Mouse (Mus musculus) lung, embryonic 15.5 days (tissue): ENCODE data around the gene Stfa2l1. TPM values are rescaled to one million over a fixed set of nuclear protein-coding genes. Genes with fewer than 3 reads are reported as not detected.
"Not testable (repeated sequence)": the region's sequence is repeated elsewhere in the genome, so short reads cannot be mapped to it uniquely, and the experiment has no call there.

Source experiments
- ATAC-seq: fragments of 200-750 bp; cut with Nextera tagmentation; 2 replicates; pipeline ENCODE4 v1.8.0; 2017; ENCODE audit warnings: moderate number of reproducible peaks, borderline replicate concordance; ENCODE audit not compliant: low FRiP score, low TSS enrichment; ENCODE audit errors: extremely low read depth
- H3K27ac ChIP-seq: fragments of 300-500 bp; sonication (generic); 2 replicates; pipeline ENCODE4 v1.5.1; 2015; ENCODE audit warnings: moderate library complexity, mild to moderate bottlenecking, inconsistent platforms
- H3K27me3 ChIP-seq: fragments of 300-500 bp; sonication (generic); 2 replicates; pipeline ENCODE4 v1.6.1; 2015; ENCODE audit warnings: inconsistent platforms
- H3K36me3 ChIP-seq: fragments of 300-500 bp; sonication (generic); 2 replicates; pipeline ENCODE4 v1.6.1; 2015; ENCODE audit warnings: inconsistent platforms
- H3K4me1 ChIP-seq: fragments of 300-500 bp; sonication (generic); 2 replicates; pipeline ENCODE4 v1.6.1; 2015; ENCODE audit warnings: inconsistent platforms
- H3K4me2 ChIP-seq: fragments of 300-500 bp; sonication (generic); 2 replicates; pipeline ENCODE4 v1.6.1; 2015; ENCODE audit warnings: inconsistent platforms, mild to moderate bottlenecking, moderate library complexity
- H3K4me3 ChIP-seq: fragments of 300-500 bp; sonication (generic); 2 replicates; pipeline ENCODE4 v1.5.1; 2015; ENCODE audit warnings: mild to moderate bottlenecking, inconsistent platforms
- H3K9ac ChIP-seq: fragments of 300-500 bp; sonication (generic); 2 replicates; pipeline ENCODE4 v1.6.1; 2015; ENCODE audit warnings: inconsistent platforms
- H3K9me3 ChIP-seq: fragments of 300-500 bp; sonication (generic); 2 replicates; pipeline ENCODE4 v1.6.1; 2016; ENCODE audit warnings: inconsistent platforms
- WGBS: fragments of 180-500 bp; shearing (Covaris S2); methylation state at CpG from one replicate; pipeline ENCODE4 v1.1.7; 2015; 5-methylcytosine and 5-hydroxymethylcytosine counted together
- polyA plus RNA-seq: library from polyadenylated mRNA; unstranded; fragments of >200 nt; fragmentation: Nextera tagmentation; extraction: Ambion mirVana; gene quantifications from 2 replicates; pipeline ENCODE4 v1.2.1, GENCODE M21; 2015

The Stfa2l1 gene
- polyA plus RNA-seq = 0.56 and 0.91 TPM in 2 replicates

DNA sequence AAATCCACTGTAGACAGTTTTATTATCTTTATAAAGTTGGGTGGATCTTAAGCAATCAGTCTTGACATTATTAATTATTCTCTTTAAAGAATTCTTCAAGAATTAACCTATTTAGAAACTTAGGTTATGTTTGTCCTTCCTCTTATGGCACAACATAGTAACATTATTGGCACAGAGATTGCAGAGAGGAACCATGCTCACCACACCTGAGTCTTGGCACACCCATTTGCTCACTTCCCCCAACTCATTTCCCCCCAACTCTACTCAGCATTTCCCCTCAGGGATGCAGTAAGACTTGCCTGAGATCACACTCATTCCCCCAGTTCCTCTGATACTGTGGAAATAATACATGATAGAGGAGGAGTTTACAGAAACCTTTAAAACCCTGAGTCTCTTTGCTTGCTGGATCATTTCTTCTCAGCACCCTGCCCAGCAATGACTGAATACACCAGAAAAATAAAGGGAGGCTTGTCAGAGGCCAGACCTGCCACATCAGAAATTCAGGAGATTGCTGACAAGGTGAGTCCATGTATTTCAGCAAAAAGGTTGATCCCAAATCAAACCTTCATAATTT lies at the start of gene Stfa2l1:
Gene Stfa2l1 (plus strand): TSS at position 410 of the 574 bp plus-strand sequence.
- H3K4me2 ChIP-seq = no peak within 1 kb of the TSS
- no peak within 1 kb of the TSS for H3K27ac ChIP-seq
- no peaks in the 10 kb centered on the region for H3K4me1 ChIP-seq
- no peaks in the 10 kb centered on the region for H3K9me3 ChIP-seq
- H3K4me3 ChIP-seq = no peak within 1 kb of the TSS
- H3K36me3 ChIP-seq = no peaks in the 10 kb centered on the region
- H3K27me3 ChIP-seq = no peaks in the 10 kb centered on the region
- no peak for ATAC-seq
- no peak within 1 kb of the TSS for H3K9ac ChIP-seq

GRCm38 (mm10) chr16:36111486-36111885 lies 45.1 kb upstream of the Stfa2l1 start:
- not testable (repeated sequence) for ATAC-seq, H3K4me2 ChIP-seq, H3K4me1 ChIP-seq

DNA sequence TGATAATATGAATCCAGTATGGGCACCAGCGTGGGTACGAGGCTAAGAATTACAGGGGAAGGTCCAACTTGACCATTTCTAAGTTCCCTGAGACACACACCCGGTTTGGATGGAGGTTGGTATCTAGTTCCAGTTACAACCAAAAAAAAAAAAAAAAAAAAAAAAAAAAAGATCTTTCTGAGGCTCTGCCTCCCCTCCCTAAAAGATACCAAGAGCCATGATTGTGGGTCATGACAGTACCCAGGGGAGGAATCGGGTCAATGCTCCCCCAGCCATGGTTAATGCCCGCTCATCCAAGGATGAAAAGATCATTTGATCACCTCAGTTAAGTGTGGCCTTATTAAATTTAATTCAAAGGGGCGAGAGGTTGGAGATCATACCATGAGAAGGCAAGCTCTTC lies 40.9 kb upstream of the Stfa2l1 start:
- not testable (repeated sequence) for H3K36me3 ChIP-seq, H3K27ac ChIP-seq, H3K9ac ChIP-seq, H3K4me3 ChIP-seq, H3K4me1 ChIP-seq, H3K4me2 ChIP-seq, H3K9me3 ChIP-seq, ATAC-seq, H3K27me3 ChIP-seq
- 83% methylated on average over 6 of the region's 6 CpGs for WGBS

More at GRCm38 (mm10) chr16:36111486-36111885, 45.1 kb upstream of the Stfa2l1 start:
- H3K4me3 ChIP-seq, H3K27me3 ChIP-seq, H3K36me3 ChIP-seq, H3K27ac ChIP-seq, H3K9ac ChIP-seq, H3K9me3 ChIP-seq: not testable (repeated sequence)

- Histone ChIP-seq H3K36me3 (no peaks in the 10 kb centered on the region), H3K27ac (no peak overlapping the region), H3K27me3 (no peaks in the 10 kb centered on the region), H3K4me3 (no peak overlapping the region), H3K9me3 (no peaks in the 10 kb centered on the region), H3K4me2 (no peak overlapping the region), H3K4me1 (no peaks in the 10 kb centered on the region), H3K9ac (no peak overlapping the region)
- WGBS = 75% methylated on average over 7 of the region's 7 CpGs
- ATAC-seq = no peak
These were observed 28.5 kb upstream of the Stfa2l1 start for GRCm38 (mm10) chr16:36128092-36128491.

GRCm38 (mm10) chr16:36131141-36131540 lies 25.5 kb upstream of the Stfa2l1 start, which contains the start of gene Csta1:
Csta1 (minus strand) TSS chr16:36131241.
- Histone ChIP-seq H3K36me3 (no peaks in the 10 kb centered on the region), H3K4me2 (no peak within 1 kb of the TSS), H3K9ac (no peak within 1 kb of the TSS), H3K4me1 (no peaks in the 10 kb centered on the region), H3K9me3 (no peaks in the 10 kb centered on the region), H3K4me3 (no peak within 1 kb of the TSS), H3K27me3 (no peaks in the 10 kb centered on the region), H3K27ac (no peak within 1 kb of the TSS)
- ATAC-seq = no peak
- 71% methylated on average over 1 of the region's 1 CpGs for WGBS

GRCm38 (mm10) chr16:36138201-36138600 lies 18.4 kb upstream of the Stfa2l1 start:
- no peak for ATAC-seq
- 59% methylated on average over 2 of the region's 2 CpGs for WGBS
- no peak overlapping the region for H3K4me2 ChIP-seq

GRCm38 (mm10) chr16:36167841-36168240 lies 11.2 kb downstream of the Stfa2l1 start:
- not testable (repeated sequence) for H3K4me3 ChIP-seq, H3K9me3 ChIP-seq, H3K4me1 ChIP-seq, H3K36me3 ChIP-seq, H3K27ac ChIP-seq, H3K27me3 ChIP-seq, ATAC-seq, H3K9ac ChIP-seq, H3K4me2 ChIP-seq
- WGBS = 88% methylated on average over 9 of the region's 10 CpGs

More at GRCm38 (mm10) chr16:36138201-36138600, 18.4 kb upstream of the Stfa2l1 start:
- no peaks in the 10 kb centered on the region for H3K9me3 ChIP-seq
- no peak overlapping the region for H3K9ac ChIP-seq
- no peak overlapping the region for H3K4me3 ChIP-seq
- H3K27me3 ChIP-seq = no peaks in the 10 kb centered on the region
- H3K36me3 ChIP-seq = no peaks in the 10 kb centered on the region
- H3K27ac ChIP-seq = no peak overlapping the region
- H3K4me1 ChIP-seq = no peaks in the 10 kb centered on the region

DNA sequence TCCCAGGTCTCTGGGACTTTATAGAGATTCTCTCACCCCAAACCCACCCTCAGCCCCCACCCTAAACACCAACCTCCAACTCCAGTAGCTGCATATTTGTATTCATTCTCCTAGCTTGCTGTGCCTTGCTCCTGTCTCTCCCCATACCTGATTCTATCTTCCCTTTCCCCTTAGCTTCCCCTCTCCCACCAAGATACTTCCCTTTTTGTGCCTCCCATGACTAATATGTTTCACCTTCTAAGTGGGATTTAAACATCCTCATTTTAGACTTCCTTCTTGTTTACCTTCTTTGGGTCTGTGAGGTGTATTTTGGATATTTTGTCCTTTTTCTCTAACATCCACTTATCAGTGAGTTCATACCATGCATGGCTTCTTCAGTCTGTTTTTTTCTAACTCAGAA lies 19.5 kb downstream of the Stfa2l1 start:
- H3K27me3 ChIP-seq = no peaks in the 10 kb centered on the region
- H3K4me2 ChIP-seq = no peak overlapping the region
- no peaks in the 10 kb centered on the region for H3K9me3 ChIP-seq
- H3K4me3 ChIP-seq = no peak overlapping the region
- H3K4me1 ChIP-seq = no peaks in the 10 kb centered on the region
- H3K36me3 ChIP-seq = no peaks in the 10 kb centered on the region
- no peak overlapping the region for H3K9ac ChIP-seq
- no peak overlapping the region for H3K27ac ChIP-seq
- ATAC-seq = no peak

GRCm38 (mm10) chr16:36179910-36180309 lies 23.3 kb downstream of the Stfa2l1 start:
- no peaks in the 10 kb centered on the region for H3K9me3 ChIP-seq
- ATAC-seq = no peak
- H3K4me2 ChIP-seq = no peak overlapping the region
- no peaks in the 10 kb centered on the region for H3K27me3 ChIP-seq
- H3K36me3 ChIP-seq = no peaks in the 10 kb centered on the region
- H3K4me1 ChIP-seq = no peaks in the 10 kb centered on the region
- no peak overlapping the region for H3K27ac ChIP-seq
- 78% methylated on average over 2 of the region's 2 CpGs for WGBS
- H3K9ac ChIP-seq = no peak overlapping the region
- no peak overlapping the region for H3K4me3 ChIP-seq

- WGBS = 71% methylated on average over 4 of the region's 4 CpGs
- H3K9me3 ChIP-seq, ATAC-seq, H3K9ac ChIP-seq, H3K27me3 ChIP-seq, H3K4me2 ChIP-seq, H3K4me3 ChIP-seq, H3K36me3 ChIP-seq, H3K27ac ChIP-seq, H3K4me1 ChIP-seq: not testable (repeated sequence)
These were observed 27.3 kb downstream of the Stfa2l1 start, which contains the start of gene Gm5483 for GRCm38 (mm10) chr16:36183912-36184311. Gm5483 (plus strand) TSS chr16:36184212.

DNA sequence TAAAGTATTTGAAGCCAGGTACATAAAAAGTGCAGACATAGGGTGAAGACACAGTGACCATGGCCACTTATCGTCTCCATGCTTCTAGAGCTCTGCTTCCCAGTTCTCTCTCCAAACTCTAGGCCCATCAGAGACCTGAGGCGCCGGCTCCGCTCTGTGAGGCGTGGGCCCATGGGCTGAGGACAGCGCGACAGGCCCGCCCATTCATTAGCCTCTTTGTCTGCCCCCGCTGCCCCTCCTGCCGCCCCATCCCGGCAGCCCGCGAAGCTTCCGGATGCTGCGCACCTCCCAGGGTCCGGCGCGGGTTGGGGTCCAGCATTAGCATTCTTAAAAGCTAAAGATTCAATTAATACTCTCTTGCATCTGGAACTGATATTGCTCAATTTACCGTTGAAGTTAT lies 42.6 kb downstream of the Stfa2l1 start:
- no peak for ATAC-seq
- no peak overlapping the region for H3K4me2 ChIP-seq
- H3K27ac ChIP-seq = no peak overlapping the region
- no peak overlapping the region for H3K4me3 ChIP-seq
- no peaks in the 10 kb centered on the region for H3K9me3 ChIP-seq
- no peak overlapping the region for H3K9ac ChIP-seq
- WGBS = 51% methylated on average over 19 of the region's 19 CpGs
- H3K27me3 ChIP-seq = no peaks in the 10 kb centered on the region
- no peaks in the 10 kb centered on the region for H3K4me1 ChIP-seq
- H3K36me3 ChIP-seq = no peaks in the 10 kb centered on the region

- Histone ChIP-seq H3K36me3 (no peaks in the 10 kb centered on the region), H3K4me2 (no peak overlapping the region), H3K4me1 (no peaks in the 10 kb centered on the region), H3K4me3 (no peak overlapping the region), H3K27ac (no peak overlapping the region), H3K27me3 (no peaks in the 10 kb centered on the region), H3K9me3 (no peaks in the 10 kb centered on the region), H3K9ac (no peak overlapping the region)
- 49% methylated on average over 5 of the region's 5 CpGs for WGBS
- no peak for ATAC-seq
These were observed 47.2 kb downstream of the Stfa2l1 start for GRCm38 (mm10) chr16:36203846-36204245.

DNA sequence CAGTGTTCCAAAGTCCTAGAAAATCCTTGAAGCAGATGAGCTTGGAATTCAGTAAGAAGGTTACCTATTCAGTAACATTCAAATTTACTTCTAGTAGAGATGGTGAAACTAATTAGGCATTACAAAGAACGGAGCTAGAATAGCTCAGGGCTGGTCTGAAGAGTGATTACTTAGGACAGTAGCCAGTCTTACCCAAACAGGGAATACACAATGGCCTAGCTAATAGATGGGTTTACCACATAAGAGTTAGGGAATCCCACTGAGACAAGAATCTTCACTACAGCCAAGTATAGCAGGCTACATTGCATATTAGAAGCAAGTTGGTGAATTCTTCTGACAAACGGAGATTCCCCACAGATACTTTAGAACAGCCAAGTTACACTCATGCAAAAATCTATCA lies 49.1 kb downstream of the Stfa2l1 start:
- not testable (repeated sequence) for H3K9me3 ChIP-seq, H3K27ac ChIP-seq, H3K4me3 ChIP-seq, H3K9ac ChIP-seq, H3K27me3 ChIP-seq, H3K4me1 ChIP-seq, ATAC-seq, H3K4me2 ChIP-seq, H3K36me3 ChIP-seq
- 38% methylated on average over 2 of the region's 2 CpGs for WGBS
